Mouse (Mus musculus): ENCODE data around the gene Cers3.

DNA sequence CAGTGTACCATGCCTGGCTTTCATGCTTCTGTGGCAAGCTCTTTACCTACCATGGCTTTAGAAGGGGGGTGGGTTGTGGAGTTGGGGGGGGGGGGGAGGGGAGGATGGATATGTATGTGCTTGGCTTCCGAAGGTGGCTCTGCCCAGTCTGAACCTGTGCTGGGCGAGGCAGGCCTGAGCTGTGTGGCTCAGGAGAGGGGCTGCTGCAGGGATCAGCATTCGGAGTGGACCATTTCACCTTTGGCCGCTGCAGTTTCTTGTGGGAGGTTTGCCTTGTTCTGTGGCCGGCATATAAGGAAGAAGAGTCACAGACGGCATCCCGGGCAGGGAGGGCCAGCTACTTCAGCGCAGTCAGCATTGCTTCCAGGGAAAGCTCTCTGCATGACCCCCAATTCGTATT lies 104.0 kb downstream of the Cers3 start:
- no peak for TF ChIP-seq POLR2A (IDR thresholded peaks at IDR 0.05; ENCODE audit: control insufficient read depth in 1 of 2, insufficient read depth in 1 of 2, low read depth in 1 of 2, low read length in 2 of 2, poor library complexity in 1 of 2)
- TF ChIP-seq EP300 (IDR thresholded peaks at IDR 0.05; ENCODE audit: low read depth in 1 of 2, low read length in 2 of 2): no peak
- no peak for TF ChIP-seq UBTF (IDR thresholded peaks at IDR 0.05; ENCODE audit: borderline replicate concordance, insufficient read depth, low read depth, low read length)
- no peak for TF ChIP-seq HCFC1 (IDR thresholded peaks at IDR 0.05; ENCODE audit: low read depth, low read length)
- no peak for TF ChIP-seq CHD1 (IDR thresholded peaks at IDR 0.05; ENCODE audit: low read depth, low read length)
- TF ChIP-seq CTCF (IDR thresholded peaks at IDR 0.05 in 2 of 3, conservative IDR thresholded peaks at IDR 0.05 in 1 of 3; ENCODE audit: control insufficient read depth in 1 of 3, insufficient read depth in 1 of 3, low read depth in 2 of 3, low read length in 3 of 3, poor library complexity in 1 of 3, severe bottlenecking in 1 of 3): no peak
- no peak for TF ChIP-seq ZNF384 (IDR thresholded peaks at IDR 0.05; ENCODE audit: low read depth, low read length)
- TF ChIP-seq GATA1 (IDR thresholded peaks at IDR 0.05; ENCODE audit: low read depth, low read length): no peak
- TF ChIP-seq ETS1 (IDR thresholded peaks at IDR 0.05; ENCODE audit: low read depth, low read length): no peak
- no peak for TF ChIP-seq MAX (IDR thresholded peaks at IDR 0.05; ENCODE audit: low read length)
- no peak for TF ChIP-seq RAD21 (IDR thresholded peaks at IDR 0.05; ENCODE audit: low read depth, low read length)

All from MEL (cell line).